Mouse (Mus musculus): ENCODE data around the gene Xndc1.

Gene Xndc1

GRCm38 (mm10) chr7:102078517-102078916 lies 13.2 kb downstream of the Xndc1 start:
- no peak for ATAC-seq (ENCODE audit: insufficient number of reproducible peaks, low FRiP score, low TSS enrichment)

GRCm38 (mm10) chr7:102080311-102080710 lies 15.0 kb downstream of the Xndc1 start:
- no peak for ATAC-seq (ENCODE audit: insufficient number of reproducible peaks, low FRiP score, low TSS enrichment)

- no peak for ATAC-seq (ENCODE audit: insufficient number of reproducible peaks, low FRiP score, low TSS enrichment)
Observed at GRCm38 (mm10) chr7:102081784-102082183, 16.5 kb downstream of the Xndc1 start.

GRCm38 (mm10) chr7:102082816-102083215 lies 17.5 kb downstream of the Xndc1 start, which contains the start of gene Trpc2:
Gene Trpc2, plus strand, starts transcription at chr7:102083116.
- no peak for ATAC-seq (ENCODE audit: insufficient number of reproducible peaks, low FRiP score, low TSS enrichment)

GRCm38 (mm10) chr7:102084041-102084696 lies 18.9 kb downstream of the Xndc1 start:
- ATAC-seq (ENCODE audit: insufficient number of reproducible peaks, low FRiP score, low TSS enrichment): no peak

- ATAC-seq (ENCODE audit: insufficient number of reproducible peaks, low FRiP score, low TSS enrichment): no peak
Observed at GRCm38 (mm10) chr7:102087336-102087735, 22.0 kb downstream of the Xndc1 start.

- no peak for ATAC-seq (ENCODE audit: insufficient number of reproducible peaks, low FRiP score, low TSS enrichment)
Observed at GRCm38 (mm10) chr7:102099760-102100661, 34.7 kb downstream of the Xndc1 start.

- no peak for ATAC-seq (ENCODE audit: insufficient number of reproducible peaks, low FRiP score, low TSS enrichment)
Observed at GRCm38 (mm10) chr7:102100868-102101267, 35.6 kb downstream of the Xndc1 start.

- ATAC-seq (ENCODE audit: insufficient number of reproducible peaks, low FRiP score, low TSS enrichment): no peak
Observed at GRCm38 (mm10) chr7:102101487-102101886, 36.2 kb downstream of the Xndc1 start, which contains the start of gene Art1. Gene Art1, plus strand, starts transcription at chr7:102101743.

- no peak for ATAC-seq (ENCODE audit: insufficient number of reproducible peaks, low FRiP score, low TSS enrichment)
Observed at GRCm38 (mm10) chr7:102102241-102102640, 36.9 kb downstream of the Xndc1 start.

- ATAC-seq (ENCODE audit: insufficient number of reproducible peaks, low FRiP score, low TSS enrichment): no peak
Observed at GRCm38 (mm10) chr7:102102696-102103095, 37.4 kb downstream of the Xndc1 start.

- no peak for ATAC-seq (ENCODE audit: insufficient number of reproducible peaks, low FRiP score, low TSS enrichment)
Observed at GRCm38 (mm10) chr7:102103555-102103954, 38.2 kb downstream of the Xndc1 start.

GRCm38 (mm10) chr7:102104126-102104525 lies 38.8 kb downstream of the Xndc1 start:
- ATAC-seq (ENCODE audit: insufficient number of reproducible peaks, low FRiP score, low TSS enrichment): no peak

- ATAC-seq (ENCODE audit: insufficient number of reproducible peaks, low FRiP score, low TSS enrichment): no peak
Observed at GRCm38 (mm10) chr7:102106700-102107141, 41.4 kb downstream of the Xndc1 start.

- ATAC-seq (ENCODE audit: insufficient number of reproducible peaks, low FRiP score, low TSS enrichment): no peak
Observed at GRCm38 (mm10) chr7:102108206-102108605, 42.9 kb downstream of the Xndc1 start.

GRCm38 (mm10) chr7:102109171-102109570 lies 43.9 kb downstream of the Xndc1 start, which contains the start of gene Art5:
Gene Art5, minus strand, starts transcription at chr7:102109489.
- ATAC-seq (ENCODE audit: insufficient number of reproducible peaks, low FRiP score, low TSS enrichment): no peak

- ATAC-seq (ENCODE audit: insufficient number of reproducible peaks, low FRiP score, low TSS enrichment): no peak
Observed at GRCm38 (mm10) chr7:102109746-102110145, 44.4 kb downstream of the Xndc1 start.

- no peak for ATAC-seq (ENCODE audit: insufficient number of reproducible peaks, low FRiP score, low TSS enrichment)
Observed at GRCm38 (mm10) chr7:102113151-102113729, 47.9 kb downstream of the Xndc1 start.

GRCm38 (mm10) chr7:102116579-102117331 lies 51.4 kb downstream of the Xndc1 start, which contains the start of gene Chrna10:
Gene Chrna10, minus strand, starts transcription at chr7:102116828.
- ATAC-seq (ENCODE audit: insufficient number of reproducible peaks, low FRiP score, low TSS enrichment): no peak

- ATAC-seq (ENCODE audit: insufficient number of reproducible peaks, low FRiP score, low TSS enrichment): no peak
Observed at GRCm38 (mm10) chr7:102117382-102117781, 52.1 kb downstream of the Xndc1 start.

Data from cerebellum, adult (tissue).